Mouse (Mus musculus): Measurements from ENCODE around the gene Erich6b. TPM values are rescaled to one million over a fixed set of nuclear protein-coding genes. Genes with fewer than 3 reads are reported as not detected.

The Erich6b gene
- polyA plus RNA-seq, 1 experiment from 2014 or later, result not detected

DNA sequence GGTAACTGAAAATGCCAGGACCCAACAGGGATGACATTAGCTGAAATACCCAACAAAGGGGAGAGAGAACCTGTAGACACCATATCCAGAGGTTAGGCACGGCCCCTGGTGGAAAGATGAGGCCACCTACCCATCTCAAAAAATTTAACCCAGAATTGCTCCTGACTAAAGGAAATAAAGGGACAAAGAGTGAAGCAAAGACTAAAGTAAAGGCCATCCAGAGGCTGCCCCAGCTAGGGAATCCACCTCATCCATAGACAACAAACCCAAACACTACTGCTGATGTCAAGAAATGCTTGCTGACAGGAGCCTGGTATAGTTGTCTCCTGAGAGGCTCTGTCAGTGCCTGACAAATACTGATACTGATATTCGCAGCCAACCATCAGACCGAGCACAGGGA is 69.7 kb downstream of the Erich6b start:
- Histone ChIP-seq H3K4me1 (no peaks in the 10 kb centered on the region), H3K36me3 (ENCODE audit: poor library complexity, severe bottlenecking) (peaks cover 91% of the 10 kb centered on the region), H3K4me2 (no peak overlapping the region), H3K4me3 (no peak overlapping the region), H3K9me3 (replicated peaks) (no peaks in the 10 kb centered on the region), H3K27ac (no peak overlapping the region), H3K9ac (no peak overlapping the region), H3K27me3 (no peaks in the 10 kb centered on the region)
- 95% methylated on average over 3 of the region's 3 CpGs for WGBS
- no peak for ATAC-seq

DNA sequence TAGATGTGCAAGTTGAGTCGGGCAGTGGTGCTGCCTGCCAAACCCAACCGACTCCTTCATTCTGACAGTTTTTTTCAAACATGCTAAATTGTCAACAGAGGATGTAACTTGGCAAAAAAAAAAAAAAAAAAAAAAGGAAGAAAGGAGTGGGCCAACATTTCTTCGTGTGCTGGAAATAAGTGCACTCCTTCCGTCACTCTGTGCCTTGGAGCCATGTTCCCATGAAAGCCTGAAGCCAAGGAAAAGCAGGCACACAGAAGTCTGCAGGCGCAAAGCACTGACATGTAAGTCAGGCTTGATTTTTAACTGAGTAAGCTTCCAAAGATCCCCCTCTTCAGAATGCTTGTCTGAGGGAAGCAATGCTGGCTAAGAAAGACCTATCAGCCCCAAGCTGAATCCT is 70.6 kb downstream of the Erich6b start:
- no peak overlapping the region for H3K9ac ChIP-seq
- H3K36me3 ChIP-seq (ENCODE audit: poor library complexity, severe bottlenecking), result peaks cover 92% of the 10 kb centered on the region
- H3K4me3 ChIP-seq, result no peak overlapping the region
- ATAC-seq, result no peak
- no peaks in the 10 kb centered on the region for H3K9me3 ChIP-seq (replicated peaks)
- H3K27ac ChIP-seq, result no peak overlapping the region
- WGBS, result 80% methylated on average over 5 of the region's 5 CpGs
- no peak overlapping the region for H3K4me2 ChIP-seq
- H3K4me1 ChIP-seq, result no peaks in the 10 kb centered on the region
- no peaks in the 10 kb centered on the region for H3K27me3 ChIP-seq

DNA sequence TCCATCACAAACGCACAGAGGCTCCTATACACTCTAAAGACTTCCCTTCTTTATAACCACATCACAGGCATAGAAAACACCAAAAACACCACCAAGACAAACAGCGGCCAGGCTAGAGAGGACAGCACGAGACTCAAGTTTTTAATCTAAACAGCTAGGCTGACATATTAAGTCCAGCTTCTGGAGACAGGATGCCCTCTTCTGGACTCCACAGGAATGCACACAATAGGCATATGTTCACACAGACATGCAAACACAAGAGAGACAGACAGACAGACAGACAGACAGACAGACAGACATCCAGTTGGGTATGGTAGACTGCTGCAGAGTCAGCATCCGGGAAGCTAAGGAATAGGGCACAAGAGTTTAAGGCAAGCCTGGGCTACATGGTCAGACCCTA is 71.6 kb downstream of the Erich6b start:
- Histone ChIP-seq H3K4me3 (no peak overlapping the region), H3K27ac (no peak overlapping the region), H3K4me1 (no peaks in the 10 kb centered on the region), H3K9ac (no peak overlapping the region), H3K27me3 (no peaks in the 10 kb centered on the region), H3K4me2 (no peak overlapping the region), H3K36me3 (ENCODE audit: poor library complexity, severe bottlenecking) (peaks cover 91% of the 10 kb centered on the region), H3K9me3 (replicated peaks) (no peaks in the 10 kb centered on the region)
- WGBS, result 79% methylated on average over 4 of the region's 4 CpGs
- 0 out of 2 replicates have a peak, but pooled peaks have one; percentile 16 for ATAC-seq

DNA sequence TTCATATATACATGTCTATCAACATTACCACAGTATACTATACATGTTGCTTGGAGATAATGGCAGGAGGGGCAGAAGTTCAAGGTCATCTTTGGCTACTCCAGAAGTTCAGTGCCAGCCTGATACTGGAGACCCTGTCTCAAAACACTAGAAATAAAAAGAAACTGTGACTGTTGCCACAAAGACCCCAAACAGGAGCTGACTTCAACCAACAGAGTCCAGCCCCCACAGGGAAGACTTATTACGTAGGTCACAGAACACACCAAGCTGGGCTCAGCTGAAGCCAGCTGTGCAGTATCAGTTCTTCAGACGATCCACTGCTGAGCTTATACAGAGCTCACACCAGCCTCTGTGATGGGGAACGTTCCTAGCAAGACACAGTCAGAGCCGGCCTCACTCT is 74.4 kb downstream of the Erich6b start:
- Histone ChIP-seq H3K9ac (no peak overlapping the region), H3K36me3 (ENCODE audit: poor library complexity, severe bottlenecking) (peaks cover 89% of the 10 kb centered on the region), H3K27me3 (no peaks in the 10 kb centered on the region), H3K4me2 (no peak overlapping the region), H3K4me3 (no peak overlapping the region), H3K4me1 (no peaks in the 10 kb centered on the region), H3K9me3 (replicated peaks) (no peaks in the 10 kb centered on the region), H3K27ac (no peak overlapping the region)
- WGBS, result 95% methylated on average over 4 of the region's 4 CpGs
- no peak for ATAC-seq

Other genes with a start within 250 kb of the Erich6b start
- gene Siah3, start 186.3 kb upstream of the Erich6b start, polyA plus RNA-seq (2015; fragmentation: Nextera tagmentation; extraction: Ambion mirVana), result 5.9 and 6.7 TPM in 2 replicates
- not detected in 2 replicates for gene Spert, start 49.1 kb upstream of the Erich6b start, polyA plus RNA-seq (2015; fragmentation: Nextera tagmentation; extraction: Ambion mirVana)
- 19.3 and 21.5 TPM in 2 replicates for gene Cog3, start 112.3 kb downstream of the Erich6b start, polyA plus RNA-seq (2015; fragmentation: Nextera tagmentation; extraction: Ambion mirVana)
- gene Slc25a30, start 144.8 kb downstream of the Erich6b start, polyA plus RNA-seq (2015; fragmentation: Nextera tagmentation; extraction: Ambion mirVana), result 9.5 and 11.4 TPM in 2 replicates
- gene Tpt1, start 202.8 kb downstream of the Erich6b start, polyA plus RNA-seq (2015; fragmentation: Nextera tagmentation; extraction: Ambion mirVana), result 977 and 1,124 TPM in 2 replicates